Mouse (Mus musculus) brain, embryonic 14.5 days (tissue): ENCODE results near the gene Usp29.

ENCODE experiments used
- CTCF ChIP-seq: fragments of 200-500 bp; IDR thresholded peaks from 2 replicates; pipeline ENCODE4 v1.5.1; 2012; ENCODE audit warnings: inconsistent platforms, mild to moderate bottlenecking, moderate library complexity, borderline replicate concordance; ENCODE audit not compliant: insufficient read depth, insufficient read length; ENCODE audit errors: extremely low read depth
- POLR2A ChIP-seq: fragments of 200-500 bp; IDR thresholded peaks from 2 replicates; pipeline ENCODE4 v1.6.1; 2012; ENCODE audit warnings: mild to moderate bottlenecking, inconsistent platforms, borderline replicate concordance; ENCODE audit not compliant: poor library complexity, insufficient read depth, insufficient read length, severe bottlenecking; ENCODE audit errors: extremely low read depth

DNA sequence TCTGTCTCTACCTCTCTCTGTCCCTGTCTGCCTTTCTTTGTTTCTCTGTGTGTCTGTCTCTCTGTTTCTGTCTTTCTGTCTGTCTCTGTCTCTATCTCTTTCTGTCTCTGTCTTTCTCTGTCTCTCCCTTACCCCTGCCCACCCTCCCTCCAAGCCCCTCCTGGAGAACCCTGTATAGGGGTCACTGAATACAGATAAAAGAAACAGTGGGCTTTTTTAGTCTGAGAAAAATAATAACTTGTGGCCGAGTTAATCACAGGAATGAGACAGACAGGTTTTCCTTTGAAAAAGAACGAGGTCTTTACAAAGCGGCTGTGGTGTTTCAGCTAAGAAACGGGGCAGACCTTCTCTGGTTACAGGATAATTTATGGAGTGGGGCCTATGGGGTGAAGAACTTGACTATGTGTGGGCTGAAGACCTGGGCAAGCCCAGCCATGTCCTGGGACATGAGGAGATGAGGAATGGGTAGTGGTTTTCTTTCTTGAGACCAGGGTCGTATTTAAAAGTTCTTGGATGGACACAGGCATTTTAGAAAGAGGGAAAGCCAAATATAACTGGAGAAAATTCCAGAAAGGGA, 128.4 kb downstream of the Usp29 start:
- TF ChIP-seq POLR2A (no peak), CTCF (no peak)
